In the genomic region with DNA sequence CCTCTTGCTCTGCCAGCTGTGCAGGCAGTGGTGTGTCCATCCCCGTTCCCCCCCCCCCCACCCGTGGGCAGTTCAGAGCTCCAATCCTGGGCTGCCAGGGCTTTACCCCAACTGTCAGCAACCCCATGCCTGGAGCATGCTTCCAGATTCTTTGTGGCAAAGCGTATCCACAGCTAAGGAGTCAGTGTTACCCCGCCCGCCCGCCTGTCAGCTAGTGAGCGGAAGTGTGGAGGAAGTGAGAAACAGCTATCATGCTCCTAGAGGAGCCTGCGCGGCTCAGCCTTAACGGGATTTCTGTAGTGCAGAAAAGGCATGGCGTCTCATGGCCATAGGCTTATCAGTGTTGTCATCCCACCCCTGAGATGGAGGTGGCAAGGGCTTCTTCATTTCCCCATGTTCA, we compare ENCODE assay signal across 11 mouse cellular contexts. TPM values are rescaled to one million over a fixed set of nuclear protein-coding genes. Genes with fewer than 3 reads are reported as not detected.
DNase-seq lines count a peak whose midpoint lies in the region; ATAC-seq and TF ChIP-seq lines count a peak whose summit lies in the region.
"Had no signal": no experiment of that assay in that cellular context is flagged by ENCODE, and none has a peak within 500 bp of the region (broad histone marks: within the 10 kb centered on the region; RNA-seq: fewer than 3 reads in every experiment).

No protein-coding gene starts in this region.

- no peak for ATAC-seq in kidney, embryonic 16.5 days (ENCODE audit: low FRiP score, low TSS enrichment)
- peak; percentile 68 for ATAC-seq in megakaryocyte, adult 5-6 weeks (ENCODE audit: poor library complexity, severe bottlenecking)
- no peak for ATAC-seq in intestine, embryonic 15.5 days

- no peaks in the 10 kb centered on the region for H3K9me3 ChIP-seq in kidney, embryonic 16.5 days (ENCODE audit: low read length)
- H3K9me3 ChIP-seq in ES-Bruce4 (replicated peaks; ENCODE audit: control insufficient read depth, insufficient read depth, low read length, poor library complexity, severe bottlenecking), result no peaks in the 10 kb centered on the region
- H3K9me3 ChIP-seq in intestine, embryonic 15.5 days, result no peaks in the 10 kb centered on the region
- H3K9me3 ChIP-seq: embryonic facial prominence, embryonic 15.5 days had no signal

- DNase-seq in kidney, postnatal 14 days, result peak; percentile 40
- peak; percentile 30 to 34 for DNase-seq in B cell, adult 2 months
- no peak for DNase-seq in ovary, adult 18-20 months (ENCODE audit: low spot score)
- DNase-seq: cerebellum, adult 9-11 months; heart, postnatal 14 days; kidney, adult 9 months had no signal

- no peak for TF ChIP-seq CTCF in ES-Bruce4 (IDR thresholded peaks at IDR 0.05; ENCODE audit: low read depth, low read length)

- no peak overlapping the region for H3K27ac ChIP-seq in kidney, embryonic 16.5 days (ENCODE audit: low read length)
- H3K27ac ChIP-seq in ES-Bruce4 (ENCODE audit: insufficient read depth, low read length), result 0 out of 2 replicates have a peak overlapping the region, but pooled peaks have one; percentile 42
- H3K27ac ChIP-seq in intestine, embryonic 15.5 days, result no peak overlapping the region
- H3K27ac ChIP-seq: embryonic facial prominence, embryonic 15.5 days had no signal

- no peak for TF ChIP-seq EP300 in ES-Bruce4 (IDR thresholded peaks at IDR 0.05; ENCODE audit: insufficient read depth, low read depth, low read length)

- peaks cover 20% of the 10 kb centered on the region for H3K4me1 ChIP-seq in kidney, embryonic 16.5 days (ENCODE audit: insufficient read depth, low read length)
- H3K4me1 ChIP-seq in ES-Bruce4 (ENCODE audit: control insufficient read depth, insufficient read depth, low read length), result peaks cover 4% of the 10 kb centered on the region
- H3K4me1 ChIP-seq in intestine, embryonic 15.5 days (replicated peaks), result no peaks in the 10 kb centered on the region

- peaks cover 22% of the 10 kb centered on the region for H3K36me3 ChIP-seq in kidney, embryonic 16.5 days (ENCODE audit: insufficient read depth, low read length)
- H3K36me3 ChIP-seq in ES-Bruce4 (ENCODE audit: control insufficient read depth, insufficient read depth, low read length, poor library complexity, severe bottlenecking), result peaks cover 13% of the 10 kb centered on the region
- peaks cover 18% of the 10 kb centered on the region for H3K36me3 ChIP-seq in intestine, embryonic 15.5 days

- 67% methylated on average over 11 of the region's 11 CpGs for WGBS in kidney, embryonic 16.5 days
- WGBS in intestine, embryonic 15.5 days, result 84% methylated on average over 10 of the region's 11 CpGs

- TF ChIP-seq POLR2A in ES-Bruce4 (IDR thresholded peaks at IDR 0.05; ENCODE audit: insufficient read depth, low read length), result no peak

- no peak overlapping the region for H3K9ac ChIP-seq in kidney, embryonic 16.5 days (replicated peaks; ENCODE audit: low read length)
- no peak overlapping the region for H3K9ac ChIP-seq in ES-Bruce4 (ENCODE audit: low read depth, poor library complexity, severe bottlenecking)
- H3K9ac ChIP-seq in intestine, embryonic 15.5 days, result no peak overlapping the region
- H3K9ac ChIP-seq: embryonic facial prominence, embryonic 15.5 days had no signal

- no peaks in the 10 kb centered on the region for H3K27me3 ChIP-seq in kidney, embryonic 16.5 days (ENCODE audit: insufficient read depth, low read length)
- H3K27me3 ChIP-seq in ES-Bruce4 (ENCODE audit: control insufficient read depth, insufficient read depth, low read length, poor library complexity, severe bottlenecking), result no peaks in the 10 kb centered on the region
- H3K27me3 ChIP-seq in intestine, embryonic 15.5 days (replicated peaks), result no peaks in the 10 kb centered on the region
- H3K27me3 ChIP-seq: embryonic facial prominence, embryonic 15.5 days had no signal

- no peak overlapping the region for H3K4me3 ChIP-seq in kidney, embryonic 16.5 days (ENCODE audit: low read length)
- H3K4me3 ChIP-seq in ES-Bruce4 (ENCODE audit: low read depth, low read length), result no peak overlapping the region
- H3K4me3 ChIP-seq in intestine, embryonic 15.5 days (replicated peaks), result no peak overlapping the region
- H3K4me3 ChIP-seq: embryonic facial prominence, embryonic 15.5 days had no signal

- no peak overlapping the region for H3K4me2 ChIP-seq in kidney, embryonic 16.5 days (replicated peaks; ENCODE audit: low read depth, low read length)
- no peak overlapping the region for H3K4me2 ChIP-seq in intestine, embryonic 15.5 days (replicated peaks)
- H3K4me2 ChIP-seq: embryonic facial prominence, embryonic 15.5 days had no signal

RNA-seq across cellular contexts. Expression of gene Arhgap23, which starts 21.2 kb away (rescaled TPM):
- 6.0 and 6.2 TPM in 2 replicates for polyA plus RNA-seq in kidney, embryonic 16.5 days (2015; fragmentation: Nextera tagmentation; extraction: Ambion mirVana)
- polyA plus RNA-seq in ES-Bruce4 (2011; ENCODE audit: insufficient read depth, insufficient read length, low read depth, missing spikeins), result 30.3 and 32.5 TPM in 2 replicates
- total RNA-seq in megakaryocyte, adult 5-6 weeks (2015), result 7.7 and 9.8 TPM in 2 replicates
- total RNA-seq in megakaryocyte, adult 5-6 weeks (2017), result 5.8 and 9.4 TPM in 2 replicates
- 4.2 and 4.6 TPM in 2 replicates for polyA plus RNA-seq in intestine, embryonic 15.5 days (2015; fragmentation: Nextera tagmentation; extraction: Ambion mirVana)

RNA-seq across cellular contexts. Expression of gene Socs7, which starts 31.8 kb away (rescaled TPM):
- polyA plus RNA-seq in kidney, embryonic 16.5 days (2015; fragmentation: Nextera tagmentation; extraction: Ambion mirVana), result 3.4 and 3.5 TPM in 2 replicates
- 21.1 and 25.5 TPM in 2 replicates for polyA plus RNA-seq in ES-Bruce4 (2011; ENCODE audit: insufficient read depth, insufficient read length, low read depth, missing spikeins)
- total RNA-seq in megakaryocyte, adult 5-6 weeks (2015), result 4.0 and 4.4 TPM in 2 replicates
- 7.6 and 8.5 TPM in 2 replicates for total RNA-seq in megakaryocyte, adult 5-6 weeks (2017)
- polyA plus RNA-seq in intestine, embryonic 15.5 days (2015; fragmentation: Nextera tagmentation; extraction: Ambion mirVana), result 2.6 and 3.5 TPM in 2 replicates

RNA-seq across cellular contexts. Expression of gene Gpr179, which starts 42.3 kb away (rescaled TPM):
- 0.21 and 0.24 TPM in 2 replicates for polyA plus RNA-seq in kidney, embryonic 16.5 days (2015; fragmentation: Nextera tagmentation; extraction: Ambion mirVana)
- 0.14 and 0.24 TPM in 2 replicates for polyA plus RNA-seq in ES-Bruce4 (2011; ENCODE audit: insufficient read depth, insufficient read length, low read depth, missing spikeins)
- not detected in 2 replicates for total RNA-seq in megakaryocyte, adult 5-6 weeks (2015)
- total RNA-seq in megakaryocyte, adult 5-6 weeks (2017), result under 0.01 TPM in 1 of 2 replicates, not detected in the other
- polyA plus RNA-seq in intestine, embryonic 15.5 days (2015; fragmentation: Nextera tagmentation; extraction: Ambion mirVana), result 0.10 and 0.20 TPM in 2 replicates
